Mouse (Mus musculus) CH12.LX (cell line): Measurements from ENCODE around the gene Trp53inp2. TPM values are rescaled to one million over a fixed set of nuclear protein-coding genes. Genes with fewer than 3 reads are reported as not detected.

ENCODE experiments used
- DNase-seq: peaks from one replicate; pipeline ENCODE4 v3.0.0-alpha.2; 2013; ENCODE audit errors: extremely low read depth
- H3K27ac ChIP-seq: 2 replicates; pipeline ENCODE4 v1.5.1; 2012; ENCODE audit warnings: low read depth, mild to moderate bottlenecking, control low read depth, moderate library complexity; ENCODE audit not compliant: insufficient read depth
- H3K27me3 ChIP-seq: replicated peaks from 2 replicates; pipeline ENCODE3; 2012; ENCODE audit warnings: inconsistent platforms
- H3K36me3 ChIP-seq, 2 experiments: replicated peaks in 1 of 2; 2 replicates each; pipeline versions ENCODE3 to v1.6.1; 2012; ENCODE audit warnings: inconsistent platforms in 1 of 2, low read length in 1 of 2, mild to moderate bottlenecking in 1 of 2, mixed read lengths in 1 of 2, moderate library complexity in 1 of 2; ENCODE audit not compliant: control insufficient read depth in 1 of 2, insufficient read depth in 1 of 2
- H3K4me1 ChIP-seq, 2 experiments: 2 replicates each; pipeline ENCODE4 v1.6.1; 2012; ENCODE audit warnings: inconsistent platforms in 1 of 2, moderate library complexity in 1 of 2; ENCODE audit not compliant: insufficient read depth in 2 of 2, control insufficient read depth in 1 of 2
- H3K4me2 ChIP-seq: 2 replicates; pipeline ENCODE4 v1.6.1; 2012; ENCODE audit warnings: low read depth, mild to moderate bottlenecking, control low read depth; ENCODE audit not compliant: poor library complexity, insufficient read depth, severe bottlenecking
- H3K4me3 ChIP-seq, 3 experiments: fragments of 150-350 bp in 1 of 3; sonication (generic) in 1 of 3; replicated peaks in 1 of 3; 2 replicates each; pipeline versions ENCODE3 to v1.5.1; 2011 to 2012; ENCODE audit warnings: low read depth in 2 of 3, low read length in 2 of 3, mild to moderate bottlenecking in 2 of 3, moderate library complexity in 2 of 3, control low read depth in 1 of 3, improper control_type of control experiment in 1 of 3, inconsistent platforms in 1 of 3, mixed read lengths in 1 of 3; ENCODE audit not compliant: poor library complexity in 1 of 3
- H3K79me2 ChIP-seq: replicated peaks from 2 replicates; pipeline ENCODE4 v1.6.1; 2012; ENCODE audit warnings: mild to moderate bottlenecking, moderate library complexity; ENCODE audit not compliant: control insufficient read depth, poor library complexity, insufficient read depth, severe bottlenecking; ENCODE audit errors: extremely low read depth
- H3K9ac ChIP-seq: 2 replicates; pipeline ENCODE4 v1.6.1; 2012; ENCODE audit warnings: low read depth, mild to moderate bottlenecking, control low read depth, moderate library complexity; ENCODE audit not compliant: insufficient read depth
- H3K9me3 ChIP-seq: replicated peaks from 2 replicates; pipeline ENCODE3; 2012; ENCODE audit warnings: low read length, inconsistent platforms, mixed read lengths
- BHLHE40 ChIP-seq: IDR thresholded peaks from 2 replicates; pipeline ENCODE4 v1.6.1; 2011; ENCODE audit warnings: mild to moderate bottlenecking, low read depth, low read length, improper control_type of control experiment
- CHD1 ChIP-seq: IDR thresholded peaks from 2 replicates; pipeline ENCODE4 v1.6.1; 2012; ENCODE audit warnings: low read depth, low read length, improper control_type of control experiment, inconsistent platforms
- CHD2 ChIP-seq: IDR thresholded peaks from 2 replicates; pipeline ENCODE4 v1.6.1; 2011; ENCODE audit warnings: low read length, improper control_type of control experiment
- ELF1 ChIP-seq: IDR thresholded peaks from 2 replicates; pipeline ENCODE4 v1.6.1; 2014; ENCODE audit warnings: low read depth, mild to moderate bottlenecking, inconsistent platforms, low read length, improper control_type of control experiment
- ETS1 ChIP-seq: conservative IDR thresholded peaks from 2 replicates; pipeline ENCODE4 v1.6.1; 2012; ENCODE audit warnings: low read depth, mild to moderate bottlenecking, inconsistent platforms, low read length, improper control_type of control experiment, moderate library complexity
- HCFC1 ChIP-seq: IDR thresholded peaks from 2 replicates; pipeline ENCODE4 v1.6.1; 2012; ENCODE audit warnings: low read depth, mild to moderate bottlenecking, inconsistent platforms, low read length, improper control_type of control experiment
- IRF4 ChIP-seq: IDR thresholded peaks from 2 replicates; pipeline ENCODE4 v1.6.1; 2014; ENCODE audit warnings: low read depth, mild to moderate bottlenecking, inconsistent platforms, low read length, improper control_type of control experiment
- JUND ChIP-seq: conservative IDR thresholded peaks from 2 replicates; pipeline ENCODE4 v1.6.1; 2011; ENCODE audit warnings: low read depth, low read length, improper control_type of control experiment
- KAT2A ChIP-seq: IDR thresholded peaks from 2 replicates; pipeline ENCODE4 v1.6.1; 2012; ENCODE audit warnings: low read length, improper control_type of control experiment, inconsistent platforms; ENCODE audit not compliant: insufficient replicate concordance
- MAX ChIP-seq: IDR thresholded peaks from 2 replicates; pipeline ENCODE4 v1.6.1; 2011; ENCODE audit warnings: low read length, improper control_type of control experiment
- MAZ ChIP-seq: IDR thresholded peaks from 2 replicates; pipeline ENCODE4 v1.6.1; 2012; ENCODE audit warnings: low read depth, mild to moderate bottlenecking, inconsistent platforms, low read length, improper control_type of control experiment, moderate library complexity
- MEF2A ChIP-seq: IDR thresholded peaks from 2 replicates; pipeline ENCODE4 v1.6.1; 2014; ENCODE audit warnings: low read depth, mild to moderate bottlenecking, inconsistent platforms, low read length, improper control_type of control experiment, borderline replicate concordance
- MXI1 ChIP-seq: IDR thresholded peaks from 2 replicates; pipeline ENCODE4 v1.6.1; 2011; ENCODE audit warnings: mild to moderate bottlenecking, low read depth, low read length, improper control_type of control experiment
- NELFE ChIP-seq: IDR thresholded peaks from 2 replicates; pipeline ENCODE4 v1.6.1; 2011; ENCODE audit warnings: low read depth, low read length, improper control_type of control experiment
- NRF1 ChIP-seq: IDR thresholded peaks from 2 replicates; pipeline ENCODE4 v1.6.1; 2014; ENCODE audit warnings: low read depth, mild to moderate bottlenecking, inconsistent platforms, low read length, improper control_type of control experiment, moderate library complexity
- PAX5 ChIP-seq: IDR thresholded peaks from 2 replicates; pipeline ENCODE4 v1.6.1; 2012; ENCODE audit warnings: low read length, inconsistent platforms, mixed read lengths
- POLR2A ChIP-seq: IDR thresholded peaks from 2 replicates; pipeline ENCODE4 v1.6.1; 2011; ENCODE audit warnings: low read depth, mild to moderate bottlenecking, improper control_type of control experiment, low read length
- RAD21 ChIP-seq: IDR thresholded peaks from 2 replicates; pipeline ENCODE4 v1.6.1; 2011; ENCODE audit warnings: low read depth, mild to moderate bottlenecking, low read length, improper control_type of control experiment, moderate library complexity
- SIN3A ChIP-seq: IDR thresholded peaks from 2 replicates; pipeline ENCODE4 v1.6.1; 2012; ENCODE audit warnings: low read length, improper control_type of control experiment, inconsistent platforms
- TBP ChIP-seq: conservative IDR thresholded peaks from 2 replicates; pipeline ENCODE4 v1.6.1; 2011; ENCODE audit warnings: low read depth, low read length, improper control_type of control experiment
- TCF12 ChIP-seq: IDR thresholded peaks from 2 replicates; pipeline ENCODE4 v1.6.1; 2014; ENCODE audit warnings: low read depth, mild to moderate bottlenecking, inconsistent platforms, low read length, improper control_type of control experiment
- USF2 ChIP-seq: conservative IDR thresholded peaks from 2 replicates; pipeline ENCODE4 v1.6.1; 2011; ENCODE audit warnings: low read depth, low read length, improper control_type of control experiment
- ZKSCAN1 ChIP-seq: IDR thresholded peaks from 2 replicates; pipeline ENCODE4 v1.6.1; 2012; ENCODE audit warnings: low read depth, inconsistent platforms, low read length, improper control_type of control experiment, borderline replicate concordance
- ZMIZ1 ChIP-seq: IDR thresholded peaks from 2 replicates; pipeline ENCODE4 v1.6.1; 2012; ENCODE audit warnings: low read depth, mild to moderate bottlenecking, inconsistent platforms, low read length, improper control_type of control experiment
- dilution Hi-C: fragments of 300-500 bp; cut with MboI; formaldehyde crosslinking; loops from 2 replicates; pipeline ENCODE4 v1.14.3; 2020; ENCODE audit warnings: low sequenced_read_pairs; ENCODE audit not compliant: extremely low pct_unique_long_range_greater_than_20kb, extremely low pct_ligation_motif_present
- in situ Hi-C: fragments of 300-500 bp; cut with MboI; formaldehyde crosslinking; loops from 3 replicates; pipeline ENCODE4 v1.14.3; 2019; ENCODE audit warnings: low sequenced_read_pairs, low pct_ligation_motif_present, low pct_unique_long_range_greater_than_20kb, mixed read lengths
- polyA plus RNA-seq: library from polyadenylated mRNA; unstranded; fragments of >175 nt; gene quantifications from 2 replicates; pipeline ENCODE4 v1.2.1, GENCODE M21; 2012; ENCODE audit warnings: low read depth; ENCODE audit not compliant: insufficient read length
- total RNA-seq, 2 experiments: library from RNA; depleted of rRNA; stranded (reverse); fragments of 300-350 nt in 1 of 2; fragments of >200 nt in 1 of 2; gene quantifications; 2 replicates each; pipeline ENCODE4 v1.2.3; 2012 to 2014

The Trp53inp2 gene
- total and polyA plus RNA-seq, 3 experiments, result 2.4 to 6.9 (median 3.9) TPM

GRCm38 (mm10) chr2:155381060-155381437, 190 bp downstream of the Trp53inp2 start:
- DNase-seq, result no peak
- H3K27me3 ChIP-seq, result peaks cover 27% of the 10 kb centered on the region
- dilution Hi-C loops, result no loop called here
- H3K9ac ChIP-seq, result peak overlapping the region; percentile 83; the same call in 1 of the 2 replicates
- peaks cover 3 to 23% of the 10 kb centered on the region in 2 experiments; a peak in 3 of 4 replicates for H3K4me1 ChIP-seq
- TF ChIP-seq MEF2A (no peak), SIN3A (0 out of 2 replicates have a peak, but pooled peaks have one; percentile 10)
- TF ChIP-seq, all 38 proteins: peak for 1
- H3K79me2 ChIP-seq, result no peaks in the 10 kb centered on the region
- no peak overlapping the region for H3K27ac ChIP-seq
- H3K9me3 ChIP-seq, result no peaks in the 10 kb centered on the region
- peak overlapping the region; percentile 98 for H3K4me2 ChIP-seq
- H3K36me3 ChIP-seq, result peaks cover 0 to 6% of the 10 kb centered on the region in 2 experiments
- peak overlapping the region; percentile 0 to 91 (median 75) for H3K4me3 ChIP-seq
- in situ Hi-C loops, result loop anchor here (25.0 kb wide), 1 partner anchor 294 kb away; no protein-coding TSS in a partner anchor

GRCm38 (mm10) chr2:155381643-155382331, 928 bp downstream of the Trp53inp2 start:
- Histone ChIP-seq H3K36me3 (peaks cover 0 to 12% of the 10 kb centered on the region in 2 experiments), H3K4me2 (peak overlapping the region; percentile 98), H3K9ac (peak overlapping the region; percentile 83), H3K4me1 (peaks cover 0 to 23% of the 10 kb centered on the region in 2 experiments; a peak in 3 of 4 replicates), H3K27ac (peak overlapping the region; percentile 75), H3K4me3 (peak overlapping the region; percentile 71 to 91 (median 75)), H3K27me3 (peaks cover 23% of the 10 kb centered on the region), H3K9me3 (no peaks in the 10 kb centered on the region), H3K79me2 (no peaks in the 10 kb centered on the region)
- dilution Hi-C loops (no loop called here), in situ Hi-C loops (loop anchor here (25.0 kb wide), 1 partner anchor 294 kb away; no protein-coding TSS in a partner anchor)
- TF ChIP-seq IRF4, result no peak
- TF ChIP-seq ZMIZ1, result no peak
- peak; percentile 69 for TF ChIP-seq POLR2A
- TF ChIP-seq JUND, result no peak
- TF ChIP-seq ETS1, result peak; percentile 62
- TF ChIP-seq MAX, result no peak; the same call in 1 of the 2 replicates
- TF ChIP-seq NRF1, result no peak
- no peak for TF ChIP-seq ZKSCAN1
- TF ChIP-seq ELF1, result peak; percentile 28
- TF ChIP-seq PAX5, result no peak
- no peak for TF ChIP-seq RAD21
- TF ChIP-seq CHD1, result no peak
- TF ChIP-seq MAZ, result no peak
- TF ChIP-seq MXI1, result peak; percentile 67
- TF ChIP-seq NELFE, result 0 out of 2 replicates have a peak, but pooled peaks have one; percentile 38
- 0 out of 2 replicates have a peak, but pooled peaks have one; percentile 30 for TF ChIP-seq KAT2A
- no peak for TF ChIP-seq BHLHE40
- peak; percentile 12; the same call in 1 of the 2 replicates for TF ChIP-seq CHD2
- TF ChIP-seq TBP, result 0 out of 2 replicates have a peak, but pooled peaks have one; percentile 49
- no peak; the same call in 1 of the 2 replicates for TF ChIP-seq TCF12
- TF ChIP-seq HCFC1, result peak; percentile 21; the same call in 1 of the 2 replicates
- TF ChIP-seq USF2, result no peak
- TF ChIP-seq SIN3A, result peak; percentile 94
- DNase-seq, result peak; percentile 97
